Mouse (Mus musculus) stomach, postnatal 0 days (tissue): ENCODE measurements at regions not wholly inside any gene's neighbourhood (a gene's known extent, or its start where the extent isn't known, plus 50 kb on each side); places are given as distances from the start of the nearest gene placed in this dataset.

Experiments
- CTCF ChIP-seq: IDR thresholded peaks from 2 replicates; pipeline ENCODE4 v1.5.1; 2016; ENCODE audit warnings: antibody characterized with exemption, low read depth, mild to moderate bottlenecking, moderate library complexity
- EP300 ChIP-seq: optimal IDR thresholded peaks from 2 replicates; pipeline ENCODE3; 2016; ENCODE audit warnings: antibody characterized with exemption

GRCm38 (mm10) chr2:73987441-73988105 is 76.4 kb upstream of the Atp5g3 start:
- TF ChIP-seq CTCF = no peak
- no peak for TF ChIP-seq EP300
